Mouse (Mus musculus) urinary bladder, postnatal 14 days (tissue): ENCODE data around the gene Vip.

Experiments used
- DNase-seq: peaks from one replicate; pipeline ENCODE4 v3.0.0; 2021; ENCODE audit warnings: low spot score

Gene Vip

DNA sequence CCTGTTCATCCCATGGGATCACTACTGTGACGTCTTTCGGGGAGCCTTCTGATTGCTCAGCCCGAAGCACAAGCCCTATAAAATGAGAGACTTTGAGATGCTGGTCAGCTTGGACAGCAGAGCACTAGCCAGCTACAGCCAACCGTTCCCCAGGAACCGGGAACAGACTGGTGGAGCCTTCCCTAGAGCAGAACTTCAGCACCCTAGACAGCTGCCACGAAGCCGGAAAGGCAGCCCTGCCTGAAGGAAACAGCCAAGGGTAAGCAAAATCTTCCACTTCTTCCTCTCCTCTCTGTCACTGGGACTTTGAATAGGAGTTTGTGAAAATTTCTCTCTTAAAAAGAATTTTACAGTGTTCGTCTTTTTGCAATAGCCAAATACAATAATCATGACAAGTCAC lies at the start of gene Vip:
Vip (plus strand) TSS at position 107 of the 400 bp plus-strand sequence.
- peak; percentile 11 for DNase-seq

DNA sequence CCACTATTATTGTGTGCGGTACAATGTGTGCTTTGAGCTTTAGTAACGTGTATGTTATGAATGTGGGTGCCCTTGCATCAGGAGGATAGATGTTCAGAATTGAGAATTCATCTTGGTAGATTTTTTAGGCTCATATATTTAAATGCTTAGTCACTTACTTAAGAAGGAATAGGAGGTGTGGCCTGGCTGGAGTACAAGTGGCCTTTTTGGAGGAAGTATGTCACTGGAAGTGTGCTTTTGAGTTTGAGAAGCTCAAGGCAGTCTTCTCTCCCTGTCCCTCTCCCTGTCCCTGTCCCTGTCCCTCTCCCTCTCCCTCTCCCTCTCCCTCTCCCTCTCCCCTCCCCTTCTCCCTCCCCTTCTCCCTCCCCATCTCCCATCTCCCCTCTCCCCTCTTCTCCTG lies 48.0 kb upstream of the Vip start:
- no peak for DNase-seq

DNA sequence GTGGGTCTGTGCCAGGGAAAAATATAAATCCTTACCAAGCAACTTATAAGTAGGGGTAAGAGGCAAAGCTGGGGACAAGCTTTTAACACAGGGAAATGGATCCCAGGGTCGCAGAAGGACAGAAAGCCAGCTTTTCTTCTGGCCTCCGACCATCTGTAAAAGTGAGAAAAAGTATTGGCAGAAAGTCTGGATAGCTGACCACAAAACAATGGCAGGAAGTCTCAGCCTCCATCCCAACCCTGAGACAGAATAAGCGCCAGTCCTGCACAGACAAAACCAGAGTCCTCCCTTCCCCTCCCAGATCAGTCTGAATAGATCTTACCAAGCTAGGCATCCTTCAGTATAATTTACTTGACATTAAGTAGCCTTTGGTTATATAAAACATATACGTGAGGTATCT lies 47.0 kb upstream of the Vip start:
- DNase-seq, result no peak

DNA sequence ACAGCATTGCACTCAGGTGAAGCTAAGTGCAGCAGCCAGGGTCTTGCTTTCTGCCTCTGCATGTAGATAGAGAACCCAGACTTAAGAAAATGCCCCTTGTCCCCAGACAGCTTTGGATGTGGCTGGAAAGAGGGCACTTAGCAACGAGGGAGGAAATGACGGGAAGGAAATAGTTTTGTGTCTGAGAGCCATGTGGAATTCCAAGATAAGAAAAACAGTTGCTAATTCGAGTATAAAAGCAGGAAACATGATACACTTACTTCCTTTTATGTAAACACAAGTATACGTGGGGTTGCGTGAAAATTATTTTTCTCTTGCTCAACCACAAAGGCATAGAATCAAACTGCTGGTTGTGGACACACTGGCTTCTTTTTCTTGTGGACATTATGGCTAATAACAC lies 45.6 kb upstream of the Vip start, which contains the start of gene Myct1:
Myct1 (plus strand) TSS at position 312 of the 400 bp plus-strand sequence.
- no peak for DNase-seq

GRCm38 (mm10) chr10:5594457-5594856 lies 44.6 kb upstream of the Vip start:
- no peak for DNase-seq

GRCm38 (mm10) chr10:5596559-5596958 lies 42.5 kb upstream of the Vip start:
- DNase-seq, result no peak

- peak; percentile 67 for DNase-seq
These were observed 38.9 kb upstream of the Vip start for GRCm38 (mm10) chr10:5600123-5600522.

- no peak for DNase-seq
These were observed 35.5 kb upstream of the Vip start for GRCm38 (mm10) chr10:5603512-5603911.

GRCm38 (mm10) chr10:5604371-5604770 lies 34.6 kb upstream of the Vip start:
- DNase-seq, result no peak

GRCm38 (mm10) chr10:5608874-5609273 lies 30.1 kb upstream of the Vip start:
- DNase-seq, result no peak

- DNase-seq, result no peak
These were observed 23.6 kb upstream of the Vip start for GRCm38 (mm10) chr10:5615186-5616040.

DNA sequence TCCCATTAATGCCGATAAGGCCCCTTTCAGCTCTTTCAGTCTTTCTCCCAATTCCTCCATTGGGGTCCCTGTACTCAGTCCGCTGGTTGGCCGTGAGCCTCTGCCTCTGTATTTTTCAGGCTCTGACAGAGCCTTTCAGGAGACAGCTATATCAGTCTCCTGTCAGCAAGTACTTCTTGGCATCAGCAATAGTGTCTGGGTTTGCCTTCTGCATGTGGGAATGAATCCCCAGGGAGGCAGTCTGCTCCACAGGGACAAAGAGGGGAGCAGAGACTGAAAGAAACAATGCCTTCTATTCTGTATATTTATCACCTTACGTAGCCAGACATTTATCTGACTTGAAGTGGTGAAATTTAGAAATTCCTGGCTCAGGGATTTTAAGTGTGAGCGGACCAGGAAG lies 12.8 kb upstream of the Vip start:
- DNase-seq, result no peak

DNA sequence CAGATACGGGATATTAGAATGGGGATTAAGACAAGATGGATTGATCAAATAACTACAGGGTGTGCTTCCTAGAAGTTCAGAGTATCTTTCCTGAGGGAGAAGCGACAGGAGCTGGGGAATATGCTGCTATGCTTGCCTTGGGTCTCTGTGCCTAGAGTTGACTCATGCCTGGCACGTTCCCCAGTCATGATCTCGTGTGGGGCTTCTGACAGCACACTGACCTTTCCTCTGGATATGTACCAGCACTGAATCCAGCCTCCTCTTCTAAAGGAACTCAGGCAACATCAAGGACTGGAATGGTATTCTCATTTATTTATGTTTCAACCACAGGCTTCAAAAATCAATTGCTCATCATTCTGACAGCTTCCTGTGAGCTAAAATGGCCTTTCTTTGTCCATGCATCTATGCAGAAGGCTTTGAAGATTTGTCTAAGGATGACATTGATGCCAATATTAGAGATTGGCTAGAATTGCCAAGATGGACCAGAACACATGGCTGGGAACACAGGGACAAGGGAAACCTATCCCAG lies 5.3 kb upstream of the Vip start:
- DNase-seq, result no peak

- peak; percentile 11 for DNase-seq
These were observed 4.7 kb upstream of the Vip start for GRCm38 (mm10) chr10:5634336-5634735.

DNA sequence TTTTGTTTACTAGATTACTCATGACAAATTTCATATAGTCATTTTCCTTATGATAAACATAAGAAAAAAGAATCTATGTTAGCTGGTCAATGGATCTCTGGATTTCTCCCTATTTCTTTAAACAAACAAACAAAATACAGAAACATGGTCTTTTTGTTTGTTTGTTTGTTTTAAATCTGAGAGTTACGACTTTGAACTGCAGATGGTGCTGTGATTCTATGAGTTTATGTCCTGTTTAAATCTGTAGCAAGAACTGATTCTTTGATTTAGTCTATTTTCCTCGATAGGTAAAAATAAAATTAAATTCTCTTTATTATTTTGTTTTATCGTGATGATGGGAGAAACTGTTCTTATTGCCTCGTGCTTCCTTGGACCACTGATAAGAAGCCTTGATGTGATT lies 1.7 kb upstream of the Vip start:
- DNase-seq, result no peak

- no peak for DNase-seq
These were observed 42.3 kb downstream of the Vip start for GRCm38 (mm10) chr10:5681275-5681674.

- DNase-seq, result no peak
These were observed 46.6 kb downstream of the Vip start for GRCm38 (mm10) chr10:5685608-5686007.

- DNase-seq, result no peak
These were observed 55.3 kb downstream of the Vip start for GRCm38 (mm10) chr10:5694351-5694750.
